Mouse (Mus musculus): ENCODE results near the gene Tor3a.

- TF ChIP-seq CTCF (IDR thresholded peaks at IDR 0.05; ENCODE audit: low read depth, low read length) (no peak), POLR2A (IDR thresholded peaks at IDR 0.05; ENCODE audit: insufficient read depth, low read length) (no peak)
These were observed 43.7 kb upstream of the Tor3a start for GRCm38 (mm10) chr1:156717751-156718285.

Measured in ES-Bruce4 (cell line).